Mouse (Mus musculus) MEL (cell line): ENCODE measurements around the gene Cfd. TPM values are rescaled to one million over a fixed set of nuclear protein-coding genes. Genes with fewer than 3 reads are reported as not detected.

Experiments
- DNase-seq: peaks from one replicate; pipeline ENCODE4 v3.0.0; 2011; ENCODE audit warnings: low read depth, low spot score
- H3K27ac ChIP-seq: 2 replicates; pipeline ENCODE4 v1.5.1; 2012; ENCODE audit warnings: low read depth, mild to moderate bottlenecking, control low read depth, low read length, moderate library complexity; ENCODE audit not compliant: control insufficient read depth
- H3K27me3 ChIP-seq, 2 experiments: fragments of 150-350 bp in 1 of 2; sonication (generic) in 1 of 2; 2 replicates each; pipeline ENCODE4 v1.6.1; 2012; ENCODE audit warnings: low read length in 2 of 2, mild to moderate bottlenecking in 2 of 2, improper control_type of control experiment in 1 of 2, moderate library complexity in 1 of 2; ENCODE audit not compliant: insufficient read depth in 2 of 2, control insufficient read depth in 1 of 2
- H3K36me3 ChIP-seq, 2 experiments: 2 replicates each; pipeline ENCODE4 v1.6.1; 2012 to 2014; ENCODE audit warnings: low read length in 2 of 2, improper control_type of control experiment in 1 of 2, inconsistent platforms in 1 of 2, mild to moderate bottlenecking in 1 of 2; ENCODE audit not compliant: insufficient read depth in 2 of 2, control insufficient read depth in 1 of 2
- H3K4me1 ChIP-seq, 2 experiments: fragments of 150-350 bp in 1 of 2; sonication (generic) in 1 of 2; 2 replicates each; pipeline ENCODE4 v1.6.1; 2012; ENCODE audit warnings: low read length in 2 of 2, improper control_type of control experiment in 1 of 2, mild to moderate bottlenecking in 1 of 2; ENCODE audit not compliant: insufficient read depth in 2 of 2, control insufficient read depth in 1 of 2
- H3K4me3 ChIP-seq, 2 experiments: fragments of 150-350 bp in 1 of 2; sonication (generic) in 1 of 2; 2 replicates each; pipeline ENCODE4 v1.5.1; 2012; ENCODE audit warnings: low read depth in 2 of 2, low read length in 2 of 2, mild to moderate bottlenecking in 2 of 2, moderate library complexity in 2 of 2, control low read depth in 1 of 2, improper control_type of control experiment in 1 of 2; ENCODE audit not compliant: control insufficient read depth in 1 of 2, insufficient read depth in 1 of 2
- H3K79me2 ChIP-seq: 2 replicates; pipeline ENCODE4 v1.6.1; 2012; ENCODE audit warnings: mild to moderate bottlenecking, low read length, moderate library complexity; ENCODE audit not compliant: control insufficient read depth, poor library complexity, insufficient read depth
- H3K9ac ChIP-seq: 2 replicates; pipeline ENCODE4 v1.6.1; 2012; ENCODE audit warnings: low read depth, mild to moderate bottlenecking, control low read depth, low read length, moderate library complexity; ENCODE audit not compliant: control insufficient read depth, poor library complexity, severe bottlenecking
- H3K9me3 ChIP-seq: fragments of 150-350 bp; sonication (generic); replicated peaks from 2 replicates; pipeline ENCODE4 v1.6.1; 2012; ENCODE audit warnings: mild to moderate bottlenecking, low read length, improper control_type of control experiment, moderate library complexity; ENCODE audit not compliant: insufficient read depth
- BHLHE40 ChIP-seq: IDR thresholded peaks from 2 replicates; pipeline ENCODE4 v1.6.1; 2012; ENCODE audit warnings: low read depth, mild to moderate bottlenecking, inconsistent platforms, low read length, improper control_type of control experiment, borderline replicate concordance
- ELF1 ChIP-seq: IDR thresholded peaks from 2 replicates; pipeline ENCODE4 v1.6.1; 2014; ENCODE audit warnings: low read depth, mild to moderate bottlenecking, inconsistent platforms, low read length, improper control_type of control experiment, moderate library complexity
- EP300 ChIP-seq, 2 experiments: IDR thresholded peaks; 2 replicates each; pipeline ENCODE4 v1.6.1; 2011; ENCODE audit warnings: improper control_type of control experiment in 2 of 2, low read length in 2 of 2, low read depth in 1 of 2, mild to moderate bottlenecking in 1 of 2
- ETS1 ChIP-seq: IDR thresholded peaks from 2 replicates; pipeline ENCODE4 v1.6.1; 2012; ENCODE audit warnings: low read depth, mild to moderate bottlenecking, inconsistent platforms, low read length, improper control_type of control experiment, moderate library complexity
- GABPA ChIP-seq: IDR thresholded peaks from 2 replicates; pipeline ENCODE4 v1.6.1; 2012; ENCODE audit warnings: low read depth, mild to moderate bottlenecking, inconsistent platforms, low read length, improper control_type of control experiment, moderate library complexity
- GATA1 ChIP-seq: IDR thresholded peaks from 2 replicates; pipeline ENCODE4 v1.6.1; 2011; ENCODE audit warnings: low read depth, low read length, improper control_type of control experiment
- HCFC1 ChIP-seq: IDR thresholded peaks from 2 replicates; pipeline ENCODE4 v1.6.1; 2012; ENCODE audit warnings: low read depth, mild to moderate bottlenecking, inconsistent platforms, low read length, improper control_type of control experiment, moderate library complexity
- JUND ChIP-seq: IDR thresholded peaks from 2 replicates; pipeline ENCODE4 v1.6.1; 2011; ENCODE audit warnings: low read depth, mild to moderate bottlenecking, improper control_type of control experiment, low read length
- KAT2A ChIP-seq: conservative IDR thresholded peaks from 2 replicates; pipeline ENCODE4 v1.6.1; 2012; ENCODE audit warnings: low read depth, low read length, improper control_type of control experiment, inconsistent platforms
- MAX ChIP-seq: IDR thresholded peaks from 2 replicates; pipeline ENCODE4 v1.6.1; 2011; ENCODE audit warnings: low read length, improper control_type of control experiment
- MAZ ChIP-seq: IDR thresholded peaks from 2 replicates; pipeline ENCODE4 v1.6.1; 2012; ENCODE audit warnings: low read depth, mild to moderate bottlenecking, inconsistent platforms, low read length, improper control_type of control experiment
- MXI1 ChIP-seq: IDR thresholded peaks from 2 replicates; pipeline ENCODE4 v1.6.1; 2011; ENCODE audit warnings: mild to moderate bottlenecking, low read depth, low read length, improper control_type of control experiment
- MYB ChIP-seq: IDR thresholded peaks from 2 replicates; pipeline ENCODE4 v1.6.1; 2011; ENCODE audit warnings: mild to moderate bottlenecking, low read depth, low read length, improper control_type of control experiment
- MYC ChIP-seq: IDR thresholded peaks from 2 replicates; pipeline ENCODE4 v1.6.1; 2011; ENCODE audit warnings: low read depth, mild to moderate bottlenecking, low read length, improper control_type of control experiment, moderate library complexity
- NELFE ChIP-seq: IDR thresholded peaks from 2 replicates; pipeline ENCODE4 v1.6.1; 2011; ENCODE audit warnings: low read depth, low read length, improper control_type of control experiment
- POLR2A ChIP-seq, 2 experiments: IDR thresholded peaks; 2 replicates each; pipeline ENCODE4 v1.6.1; 2011 to 2012; ENCODE audit warnings: low read length in 2 of 2, mild to moderate bottlenecking in 2 of 2, control low read depth in 1 of 2, improper control_type of control experiment in 1 of 2, low read depth in 1 of 2, moderate library complexity in 1 of 2; ENCODE audit not compliant: control insufficient read depth in 1 of 2, insufficient read depth in 1 of 2, poor library complexity in 1 of 2
- POLR2AphosphoS2 ChIP-seq: IDR thresholded peaks from 2 replicates; pipeline ENCODE4 v1.6.1; 2011; ENCODE audit warnings: low read length, improper control_type of control experiment
- POLR2AphosphoS5 ChIP-seq: IDR thresholded peaks from 2 replicates; pipeline ENCODE4 v1.6.1; 2012; ENCODE audit warnings: low read depth, borderline replicate concordance, mild to moderate bottlenecking, inconsistent platforms, low read length, moderate library complexity, mixed read lengths
- RAD21 ChIP-seq: IDR thresholded peaks from 2 replicates; pipeline ENCODE4 v1.6.1; 2011; ENCODE audit warnings: mild to moderate bottlenecking, low read depth, low read length, improper control_type of control experiment
- SIN3A ChIP-seq: IDR thresholded peaks from 2 replicates; pipeline ENCODE4 v1.6.1; 2012; ENCODE audit warnings: low read length, improper control_type of control experiment, inconsistent platforms
- SMC3 ChIP-seq: IDR thresholded peaks from 2 replicates; pipeline ENCODE4 v1.6.1; 2011; ENCODE audit warnings: low read depth, low read length, improper control_type of control experiment
- TAL1 ChIP-seq: IDR thresholded peaks from 2 replicates; pipeline ENCODE4 v1.6.1; 2012; ENCODE audit warnings: mild to moderate bottlenecking, inconsistent platforms, low read length, moderate library complexity, mixed read lengths
- TBP ChIP-seq: IDR thresholded peaks from 2 replicates; pipeline ENCODE4 v1.8.0; 2011; ENCODE audit warnings: low read depth, low read length, improper control_type of control experiment
- TCF12 ChIP-seq: IDR thresholded peaks from 2 replicates; pipeline ENCODE4 v1.6.1; 2014; ENCODE audit warnings: low read depth, mild to moderate bottlenecking, inconsistent platforms, low read length, improper control_type of control experiment, moderate library complexity
- UBTF ChIP-seq: IDR thresholded peaks from 2 replicates; pipeline ENCODE4 v1.6.1; 2012; ENCODE audit warnings: low read depth, mild to moderate bottlenecking, inconsistent platforms, low read length, improper control_type of control experiment, moderate library complexity, borderline replicate concordance; ENCODE audit not compliant: insufficient read depth
- USF1 ChIP-seq: IDR thresholded peaks from 2 replicates; pipeline ENCODE4 v1.6.1; 2014; ENCODE audit warnings: low read depth, mild to moderate bottlenecking, inconsistent platforms, low read length, improper control_type of control experiment, moderate library complexity
- ZC3H11A ChIP-seq: IDR thresholded peaks from 2 replicates; pipeline ENCODE4 v1.6.1; 2012; ENCODE audit warnings: low read depth, mild to moderate bottlenecking, inconsistent platforms, low read length, improper control_type of control experiment
- ZKSCAN1 ChIP-seq: IDR thresholded peaks from 2 replicates; pipeline ENCODE4 v1.6.1; 2012; ENCODE audit warnings: low read depth, mild to moderate bottlenecking, inconsistent platforms, low read length, improper control_type of control experiment, moderate library complexity
- polyA plus RNA-seq, 2 experiments: library from polyadenylated mRNA; stranded (reverse) in 1 of 2; unstranded in 1 of 2; fragments of >175 nt in 1 of 2; fragments of >200 nt in 1 of 2; gene quantifications; 2 replicates each; pipeline versions ENCODE4 v1.2.1 to v1.2.4; 2012; ENCODE audit warnings: low replicate concordance in 2 of 2, low read depth in 1 of 2; ENCODE audit not compliant: insufficient read length in 2 of 2, insufficient read depth in 1 of 2, missing spikeins in 1 of 2
- total RNA-seq: library from RNA; depleted of rRNA; stranded (reverse); fragments of 300-350 nt; gene quantifications from 2 replicates; pipeline ENCODE4 v1.2.3, GENCODE M21; 2012

The Cfd gene
- total and polyA plus RNA-seq, 3 experiments = 0.21 TPM; not detected in 2

DNA sequence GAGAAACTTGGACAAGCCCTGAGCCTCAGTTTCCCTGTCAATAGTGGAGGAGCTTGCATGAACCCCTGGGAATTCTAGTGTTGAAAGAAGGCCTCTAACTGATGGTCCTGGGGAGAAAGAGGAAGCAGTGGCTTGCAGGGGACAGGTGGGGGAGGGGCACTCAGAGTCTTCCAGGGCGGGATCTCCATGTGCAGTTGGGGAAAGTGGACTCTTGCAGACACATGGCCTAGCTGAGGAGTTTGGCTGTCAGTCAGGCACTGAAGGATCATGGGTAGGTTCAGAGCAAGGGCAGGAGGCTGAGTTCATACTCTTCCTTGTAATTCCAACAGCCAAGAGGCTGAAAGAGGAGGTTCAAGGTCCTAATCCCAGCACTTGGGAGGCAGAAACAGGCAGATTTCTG, 13.5 kb upstream of the Cfd start (continued):
- TF ChIP-seq TCF12 = peak; percentile 49
- no peak for TF ChIP-seq GABPA
- peak; percentile 58 to 64 for TF ChIP-seq EP300 (IDR thresholded peaks at IDR 0.05; ENCODE audit: low read depth in 1 of 2, low read length in 2 of 2)
- TF ChIP-seq ZC3H11A = no peak
- TF ChIP-seq TAL1 = no peak
- TF ChIP-seq ZKSCAN1 = no peak
- TF ChIP-seq ELF1 = peak; percentile 50; the same call in 1 of the 2 replicates
- no peak for TF ChIP-seq UBTF
- peak; percentile 51; the same call in 1 of the 2 replicates for TF ChIP-seq MAZ
- TF ChIP-seq MYC = peak; percentile 97
- TF ChIP-seq RAD21 = no peak
- peak; percentile 62 for TF ChIP-seq HCFC1
- TF ChIP-seq NELFE = peak; percentile 38; the same call in 1 of the 2 replicates
- no peak for TF ChIP-seq KAT2A
- 0 out of 2 replicates have a peak, but pooled peaks have one; percentile 3 for TF ChIP-seq USF1
- no peak for TF ChIP-seq POLR2AphosphoS2
- peak; percentile 70 for TF ChIP-seq TBP
- no peak for TF ChIP-seq POLR2AphosphoS5
- no peak for TF ChIP-seq SMC3
- TF ChIP-seq MXI1 = peak; percentile 94
- peak; percentile 66; the same call in 1 of the 2 replicates for TF ChIP-seq SIN3A

DNA sequence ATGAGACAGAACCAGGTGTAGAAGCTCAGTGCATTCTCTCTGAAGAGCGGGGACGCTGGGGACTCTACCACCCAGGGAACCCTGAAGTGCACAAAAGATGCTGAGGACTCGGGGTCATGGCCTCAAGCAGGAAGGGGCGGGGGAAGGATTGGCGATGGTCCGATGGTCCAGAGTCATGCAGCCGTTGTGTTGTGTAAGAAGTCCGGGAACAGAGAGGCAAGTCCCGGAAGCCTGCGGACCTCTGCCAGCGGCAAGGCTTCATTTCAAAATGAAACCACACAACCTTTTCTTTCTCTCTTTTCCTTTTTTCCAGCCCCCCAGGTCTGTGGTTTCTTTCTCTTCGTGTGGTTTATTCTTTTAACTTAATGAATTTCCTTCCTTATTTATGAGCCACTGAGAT, 12.9 kb upstream of the Cfd start:
- Histone ChIP-seq H3K79me2 (no peaks in the 10 kb centered on the region), H3K9ac (peak overlapping the region; percentile 70), H3K27me3 (no peaks in the 10 kb centered on the region), H3K36me3 (peaks cover 0 to 14% of the 10 kb centered on the region in 2 experiments; a peak in 2 of 4 replicates), H3K4me1 (peaks cover 8 to 36% of the 10 kb centered on the region in 2 experiments; a peak in 3 of 4 replicates), H3K9me3 (no peaks in the 10 kb centered on the region), H3K27ac (peak overlapping the region; percentile 78), H3K4me3 (peak overlapping the region; percentile 43 to 56)
- TF ChIP-seq MAX (no peak), GABPA (no peak), MYB (no peak), MYC (no peak), GATA1 (no peak), RAD21 (no peak), SIN3A (no peak), JUND (no peak), NELFE (no peak), SMC3 (no peak), TAL1 (no peak), ELF1 (peak; percentile 45; the same call in 1 of the 2 replicates), TBP (0 out of 2 replicates have a peak, but pooled peaks have one; percentile 42), POLR2AphosphoS5 (no peak), TCF12 (no peak), HCFC1 (no peak), EP300 (IDR thresholded peaks at IDR 0.05; ENCODE audit: low read depth in 1 of 2, low read length in 2 of 2) (0 out of 4 replicates have a peak, but pooled peaks of 1 of the 2 experiments have one; percentile 9), BHLHE40 (no peak), POLR2A (IDR thresholded peaks at IDR 0.05; ENCODE audit: control insufficient read depth in 1 of 2, insufficient read depth in 1 of 2, low read depth in 1 of 2, low read length in 2 of 2, poor library complexity in 1 of 2) (no peak), ETS1 (peak; percentile 40; the same call in 1 of the 2 replicates)
- DNase-seq = peak; percentile 69
